Mouse (Mus musculus) layer of hippocampus, postnatal 36 days (tissue): ENCODE data around the gene Tdrd1. TPM values are rescaled to one million over a fixed set of nuclear protein-coding genes. Genes with fewer than 3 reads are reported as not detected.

Experiments used
- DNase-seq, 2 experiments: peaks; one replicate each; pipeline ENCODE4 v3.0.0; 2022
- total RNA-seq, 2 experiments: library from RNA; stranded (reverse); gene quantifications; 2 replicates each; pipeline ENCODE4 v1.2.3; 2021

The Tdrd1 gene
- total RNA-seq, 2 experiments from 2014 or later: 0.20 to 0.51 TPM

- DNase-seq: no peak
Measured at GRCm38 (mm10) chr19:56913761-56914160, 87.8 kb downstream of the Tdrd1 start.

DNA sequence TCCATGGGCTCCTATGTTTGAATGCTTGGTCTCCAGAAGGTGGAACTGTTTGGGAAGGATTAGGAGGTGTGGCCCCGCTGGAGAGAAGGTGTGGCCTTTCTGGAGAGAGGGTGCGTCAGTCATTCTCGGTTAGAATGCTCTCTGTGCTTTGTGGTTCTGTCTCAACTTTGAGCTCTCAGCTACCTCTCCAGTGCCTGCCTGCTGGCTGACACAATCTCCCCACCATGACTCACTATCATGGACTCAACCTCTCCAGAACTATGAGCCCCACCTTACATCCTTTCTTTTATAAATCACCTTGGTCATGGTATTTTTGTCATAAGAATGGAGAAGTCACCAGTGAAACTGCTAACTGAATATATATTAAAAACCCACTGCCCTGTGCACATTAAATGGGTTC lies 88.6 kb downstream of the Tdrd1 start:
- no peak for DNase-seq

GRCm38 (mm10) chr19:56915084-56915483 lies 89.1 kb downstream of the Tdrd1 start:
- DNase-seq: no peak

Other genes with a start within 250 kb of the Tdrd1 start
- 10 to 100 TPM; 18.4 to 20.4 TPM for gene Adrb1, start 104.0 kb upstream of the Tdrd1 start, total RNA-seq
- 10 to 100 TPM; 54.2 to 57.7 TPM for gene Ccdc186, start 4.0 kb upstream of the Tdrd1 start, total RNA-seq
- not detected for gene Vwa2, start 48.0 kb downstream of the Tdrd1 start, total RNA-seq
- gene Afap1l2, start 182.0 kb downstream of the Tdrd1 start, total RNA-seq: 10 to 100 TPM; 11.5 to 14.7 TPM